Mouse (Mus musculus) MEL (cell line): ENCODE data around the gene Izumo4. TPM values are rescaled to one million over a fixed set of nuclear protein-coding genes. Genes with fewer than 3 reads are reported as not detected.

ENCODE experiments used
- DNase-seq: peaks from one replicate; pipeline ENCODE4 v3.0.0; 2011; ENCODE audit warnings: low read depth, low spot score
- H3K27ac ChIP-seq: 2 replicates; pipeline ENCODE4 v1.5.1; 2012; ENCODE audit warnings: low read depth, mild to moderate bottlenecking, control low read depth, low read length, moderate library complexity; ENCODE audit not compliant: control insufficient read depth
- H3K27me3 ChIP-seq, 2 experiments: fragments of 150-350 bp in 1 of 2; sonication (generic) in 1 of 2; 2 replicates each; pipeline ENCODE4 v1.6.1; 2012; ENCODE audit warnings: low read length in 2 of 2, mild to moderate bottlenecking in 2 of 2, improper control_type of control experiment in 1 of 2, moderate library complexity in 1 of 2; ENCODE audit not compliant: insufficient read depth in 2 of 2, control insufficient read depth in 1 of 2
- H3K36me3 ChIP-seq, 2 experiments: 2 replicates each; pipeline ENCODE4 v1.6.1; 2012 to 2014; ENCODE audit warnings: low read length in 2 of 2, improper control_type of control experiment in 1 of 2, inconsistent platforms in 1 of 2, mild to moderate bottlenecking in 1 of 2; ENCODE audit not compliant: insufficient read depth in 2 of 2, control insufficient read depth in 1 of 2
- H3K4me1 ChIP-seq, 2 experiments: fragments of 150-350 bp in 1 of 2; sonication (generic) in 1 of 2; 2 replicates each; pipeline ENCODE4 v1.6.1; 2012; ENCODE audit warnings: low read length in 2 of 2, improper control_type of control experiment in 1 of 2, mild to moderate bottlenecking in 1 of 2; ENCODE audit not compliant: insufficient read depth in 2 of 2, control insufficient read depth in 1 of 2
- H3K4me3 ChIP-seq, 2 experiments: fragments of 150-350 bp in 1 of 2; sonication (generic) in 1 of 2; 2 replicates each; pipeline ENCODE4 v1.5.1; 2012; ENCODE audit warnings: low read depth in 2 of 2, low read length in 2 of 2, mild to moderate bottlenecking in 2 of 2, moderate library complexity in 2 of 2, control low read depth in 1 of 2, improper control_type of control experiment in 1 of 2; ENCODE audit not compliant: control insufficient read depth in 1 of 2, insufficient read depth in 1 of 2
- H3K79me2 ChIP-seq: 2 replicates; pipeline ENCODE4 v1.6.1; 2012; ENCODE audit warnings: mild to moderate bottlenecking, low read length, moderate library complexity; ENCODE audit not compliant: control insufficient read depth, poor library complexity, insufficient read depth
- H3K9ac ChIP-seq: 2 replicates; pipeline ENCODE4 v1.6.1; 2012; ENCODE audit warnings: low read depth, mild to moderate bottlenecking, control low read depth, low read length, moderate library complexity; ENCODE audit not compliant: control insufficient read depth, poor library complexity, severe bottlenecking
- H3K9me3 ChIP-seq: fragments of 150-350 bp; sonication (generic); replicated peaks from 2 replicates; pipeline ENCODE4 v1.6.1; 2012; ENCODE audit warnings: mild to moderate bottlenecking, low read length, improper control_type of control experiment, moderate library complexity; ENCODE audit not compliant: insufficient read depth
- BHLHE40 ChIP-seq: IDR thresholded peaks from 2 replicates; pipeline ENCODE4 v1.6.1; 2012; ENCODE audit warnings: low read depth, mild to moderate bottlenecking, inconsistent platforms, low read length, improper control_type of control experiment, borderline replicate concordance
- CHD1 ChIP-seq: IDR thresholded peaks from 2 replicates; pipeline ENCODE4 v1.6.1; 2012; ENCODE audit warnings: low read depth, mild to moderate bottlenecking, inconsistent platforms, low read length, improper control_type of control experiment
- CTCF ChIP-seq, 3 experiments: IDR thresholded peaks in 2 of 3; conservative IDR thresholded peaks in 1 of 3; 2 replicates each; pipeline ENCODE4 v1.5.1; 2011 to 2012; ENCODE audit warnings: low read length in 3 of 3, low read depth in 2 of 3, mild to moderate bottlenecking in 2 of 3, improper control_type of control experiment in 1 of 3, inconsistent platforms in 1 of 3, mixed read lengths in 1 of 3, moderate library complexity in 1 of 3; ENCODE audit not compliant: control insufficient read depth in 1 of 3, insufficient read depth in 1 of 3, poor library complexity in 1 of 3, severe bottlenecking in 1 of 3
- E2F4 ChIP-seq: IDR thresholded peaks from 2 replicates; pipeline ENCODE4 v1.6.1; 2011; ENCODE audit warnings: low read depth, low read length, improper control_type of control experiment, borderline replicate concordance
- ELF1 ChIP-seq: IDR thresholded peaks from 2 replicates; pipeline ENCODE4 v1.6.1; 2014; ENCODE audit warnings: low read depth, mild to moderate bottlenecking, inconsistent platforms, low read length, improper control_type of control experiment, moderate library complexity
- EP300 ChIP-seq, 2 experiments: IDR thresholded peaks; 2 replicates each; pipeline ENCODE4 v1.6.1; 2011; ENCODE audit warnings: improper control_type of control experiment in 2 of 2, low read length in 2 of 2, low read depth in 1 of 2, mild to moderate bottlenecking in 1 of 2
- HCFC1 ChIP-seq: IDR thresholded peaks from 2 replicates; pipeline ENCODE4 v1.6.1; 2012; ENCODE audit warnings: low read depth, mild to moderate bottlenecking, inconsistent platforms, low read length, improper control_type of control experiment, moderate library complexity
- JUND ChIP-seq: IDR thresholded peaks from 2 replicates; pipeline ENCODE4 v1.6.1; 2011; ENCODE audit warnings: low read depth, mild to moderate bottlenecking, improper control_type of control experiment, low read length
- MAFK ChIP-seq: IDR thresholded peaks from 2 replicates; pipeline ENCODE4 v1.6.1; 2011; ENCODE audit warnings: low read depth, mild to moderate bottlenecking, low read length, improper control_type of control experiment, borderline replicate concordance
- MEF2A ChIP-seq: IDR thresholded peaks from 2 replicates; pipeline ENCODE4 v1.6.1; 2014; ENCODE audit warnings: low read depth, mild to moderate bottlenecking, inconsistent platforms, low read length, improper control_type of control experiment; ENCODE audit not compliant: poor library complexity, insufficient replicate concordance, severe bottlenecking; ENCODE audit errors: extremely low read depth
- POLR2AphosphoS5 ChIP-seq: IDR thresholded peaks from 2 replicates; pipeline ENCODE4 v1.6.1; 2012; ENCODE audit warnings: low read depth, borderline replicate concordance, mild to moderate bottlenecking, inconsistent platforms, low read length, moderate library complexity, mixed read lengths
- TCF12 ChIP-seq: IDR thresholded peaks from 2 replicates; pipeline ENCODE4 v1.6.1; 2014; ENCODE audit warnings: low read depth, mild to moderate bottlenecking, inconsistent platforms, low read length, improper control_type of control experiment, moderate library complexity
- UBTF ChIP-seq: IDR thresholded peaks from 2 replicates; pipeline ENCODE4 v1.6.1; 2012; ENCODE audit warnings: low read depth, mild to moderate bottlenecking, inconsistent platforms, low read length, improper control_type of control experiment, moderate library complexity, borderline replicate concordance; ENCODE audit not compliant: insufficient read depth
- USF2 ChIP-seq, 2 experiments: IDR thresholded peaks; 2 replicates each; pipeline ENCODE4 v1.6.1; 2011 to 2012; ENCODE audit warnings: improper control_type of control experiment in 2 of 2, low read length in 2 of 2, borderline replicate concordance in 1 of 2, inconsistent platforms in 1 of 2, low read depth in 1 of 2, mild to moderate bottlenecking in 1 of 2; ENCODE audit not compliant: insufficient read depth in 1 of 2
- ZNF384 ChIP-seq: IDR thresholded peaks from 2 replicates; pipeline ENCODE4 v1.6.1; 2012; ENCODE audit warnings: low read depth, mild to moderate bottlenecking, inconsistent platforms, low read length, improper control_type of control experiment
- polyA plus RNA-seq, 2 experiments: library from polyadenylated mRNA; stranded (reverse) in 1 of 2; unstranded in 1 of 2; fragments of >175 nt in 1 of 2; fragments of >200 nt in 1 of 2; gene quantifications; 2 replicates each; pipeline versions ENCODE4 v1.2.1 to v1.2.4; 2012; ENCODE audit warnings: low replicate concordance in 2 of 2, low read depth in 1 of 2; ENCODE audit not compliant: insufficient read length in 2 of 2, insufficient read depth in 1 of 2, missing spikeins in 1 of 2
- total RNA-seq: library from RNA; depleted of rRNA; stranded (reverse); fragments of 300-350 nt; gene quantifications from 2 replicates; pipeline ENCODE4 v1.2.3, GENCODE M21; 2012

The Izumo4 gene
- total and polyA plus RNA-seq, 3 experiments = 1.0 to 3.8 TPM; not detected in 1

GRCm38 (mm10) chr10:80697812-80698211 is 4.2 kb upstream of the Izumo4 start (continued):
- peak; percentile 62; the same call in 1 of the 2 replicates for TF ChIP-seq MEF2A
- no peak for TF ChIP-seq UBTF
- TF ChIP-seq MAFK = peak; percentile 90
- no peak for TF ChIP-seq JUND
- TF ChIP-seq EP300 (IDR thresholded peaks at IDR 0.05; ENCODE audit: low read depth in 1 of 2, low read length in 2 of 2) = peak; percentile 95 to 99
- TF ChIP-seq ELF1 = peak; percentile 54; the same call in 1 of the 2 replicates
- TF ChIP-seq TCF12 = peak; percentile 100
- TF ChIP-seq CTCF (IDR thresholded peaks at IDR 0.05 in 2 of 3, conservative IDR thresholded peaks at IDR 0.05 in 1 of 3; ENCODE audit: control insufficient read depth in 1 of 3, insufficient read depth in 1 of 3, low read depth in 2 of 3, low read length in 3 of 3, poor library complexity in 1 of 3, severe bottlenecking in 1 of 3) = no peak
- TF ChIP-seq E2F4 = 0 out of 2 replicates have a peak, but pooled peaks have one; percentile 48

- TF ChIP-seq CHD1 = no peak
- no peak for TF ChIP-seq HCFC1
- Histone ChIP-seq H3K27ac (peak overlapping the region; percentile 61; the same call in 1 of the 2 replicates), H3K9me3 (no peaks in the 10 kb centered on the region), H3K79me2 (peaks cover 4% of the 10 kb centered on the region), H3K9ac (no peak overlapping the region; the same call in 1 of the 2 replicates), H3K4me1 (peaks cover 39 to 73% of the 10 kb centered on the region in 2 experiments), H3K4me3 (no peak overlapping the region), H3K27me3 (no peaks in the 10 kb centered on the region), H3K36me3 (peaks cover 0 to 52% of the 10 kb centered on the region in 2 experiments; a peak in 2 of 4 replicates)
- no peak for DNase-seq
Measured at GRCm38 (mm10) chr10:80698605-80699004, 3.4 kb upstream of the Izumo4 start.

- peaks cover 4% of the 10 kb centered on the region for H3K79me2 ChIP-seq
- peaks cover 0 to 41% of the 10 kb centered on the region in 2 experiments; a peak in 2 of 4 replicates for H3K36me3 ChIP-seq
- H3K9me3 ChIP-seq = no peaks in the 10 kb centered on the region
- H3K27ac ChIP-seq = peak overlapping the region; percentile 75; the same call in 1 of the 2 replicates
- TF ChIP-seq USF2 (IDR thresholded peaks at IDR 0.05; ENCODE audit: borderline replicate concordance in 1 of 2, insufficient read depth in 1 of 2, low read depth in 1 of 2, low read length in 2 of 2) (no peak), ZNF384 (0 out of 2 replicates have a peak, but pooled peaks have one; percentile 26), BHLHE40 (no peak), POLR2AphosphoS5 (no peak)
- DNase-seq = no peak
- no peak overlapping the region; a peak in 1 of 4 replicates for H3K4me3 ChIP-seq
- peak overlapping the region; percentile 8; the same call in 1 of the 2 replicates for H3K9ac ChIP-seq
- no peaks in the 10 kb centered on the region for H3K27me3 ChIP-seq
- H3K4me1 ChIP-seq = peaks cover 33 to 58% of the 10 kb centered on the region in 2 experiments
Measured at GRCm38 (mm10) chr10:80700038-80700504, 1.9 kb upstream of the Izumo4 start.
